Mouse (Mus musculus) heart, postnatal 0 days (tissue): ENCODE measurements at regions not wholly inside any gene's neighbourhood (a gene's known extent, or its start where the extent isn't known, plus 50 kb on each side); places are given as distances from the start of the nearest gene placed in this dataset.

Source experiments
- CTCF ChIP-seq: IDR thresholded peaks from 2 replicates; pipeline ENCODE4 v1.5.1; 2016; ENCODE audit warnings: antibody characterized with exemption, control low read depth, low read depth
- EP300 ChIP-seq: IDR thresholded peaks from 2 replicates; pipeline ENCODE4 v1.6.1; 2016; ENCODE audit warnings: antibody characterized with exemption, low read depth

- TF ChIP-seq CTCF (no peak), EP300 (no peak)
These were observed 250.8 kb downstream of the Wdr11 start for GRCm38 (mm10) chr7:129842303-129843122.
